Mouse (Mus musculus) stomach, embryonic 15.5 days (tissue): ENCODE data around the gene Krtcap3. TPM values are rescaled to one million over a fixed set of nuclear protein-coding genes. Genes with fewer than 3 reads are reported as not detected.

Experiments used
- ATAC-seq: fragments of 200-750 bp; cut with Nextera tagmentation; 2 replicates; pipeline ENCODE4 v1.8.0; 2017; ENCODE audit warnings: low read depth, moderate number of reproducible peaks, moderate TSS enrichment; ENCODE audit not compliant: insufficient read depth, low FRiP score
- H3K27ac ChIP-seq: fragments of 300-500 bp; sonication (generic); 2 replicates; pipeline ENCODE4 v1.5.1; 2015; ENCODE audit warnings: mild to moderate bottlenecking, inconsistent platforms
- H3K27me3 ChIP-seq: fragments of 300-500 bp; sonication (generic); replicated peaks from 2 replicates; pipeline ENCODE4 v1.6.1; 2015; ENCODE audit warnings: inconsistent platforms
- H3K36me3 ChIP-seq: fragments of 300-500 bp; sonication (generic); 2 replicates; pipeline ENCODE4 v1.6.1; 2015; ENCODE audit warnings: inconsistent platforms
- H3K4me1 ChIP-seq: fragments of 300-500 bp; sonication (generic); 2 replicates; pipeline ENCODE4 v1.6.1; 2015; ENCODE audit warnings: inconsistent platforms
- H3K4me2 ChIP-seq: fragments of 300-500 bp; sonication (generic); 2 replicates; pipeline ENCODE4 v1.6.1; 2015; ENCODE audit warnings: mild to moderate bottlenecking, inconsistent platforms
- H3K4me3 ChIP-seq: fragments of 300-500 bp; sonication (generic); replicated peaks from 2 replicates; pipeline ENCODE4 v1.5.1; 2015; ENCODE audit warnings: inconsistent platforms
- H3K9ac ChIP-seq: fragments of 300-500 bp; sonication (generic); 2 replicates; pipeline ENCODE4 v1.6.1; 2015; ENCODE audit warnings: inconsistent platforms
- H3K9me3 ChIP-seq: fragments of 300-500 bp; sonication (generic); 2 replicates; pipeline ENCODE4 v1.6.1; 2016; ENCODE audit warnings: inconsistent platforms
- WGBS: fragments of 180-500 bp; shearing (Covaris S2); methylation state at CpG from one replicate; pipeline ENCODE4 v1.1.7; 2015; 5-methylcytosine and 5-hydroxymethylcytosine counted together
- polyA plus RNA-seq: library from polyadenylated mRNA; unstranded; fragments of >200 nt; fragmentation: Nextera tagmentation; extraction: Ambion mirVana; gene quantifications from 2 replicates; pipeline ENCODE4 v1.2.1, GENCODE M21; 2015

Gene Krtcap3
- polyA plus RNA-seq, 1 experiment from 2014 or later = 65.4 TPM

DNA sequence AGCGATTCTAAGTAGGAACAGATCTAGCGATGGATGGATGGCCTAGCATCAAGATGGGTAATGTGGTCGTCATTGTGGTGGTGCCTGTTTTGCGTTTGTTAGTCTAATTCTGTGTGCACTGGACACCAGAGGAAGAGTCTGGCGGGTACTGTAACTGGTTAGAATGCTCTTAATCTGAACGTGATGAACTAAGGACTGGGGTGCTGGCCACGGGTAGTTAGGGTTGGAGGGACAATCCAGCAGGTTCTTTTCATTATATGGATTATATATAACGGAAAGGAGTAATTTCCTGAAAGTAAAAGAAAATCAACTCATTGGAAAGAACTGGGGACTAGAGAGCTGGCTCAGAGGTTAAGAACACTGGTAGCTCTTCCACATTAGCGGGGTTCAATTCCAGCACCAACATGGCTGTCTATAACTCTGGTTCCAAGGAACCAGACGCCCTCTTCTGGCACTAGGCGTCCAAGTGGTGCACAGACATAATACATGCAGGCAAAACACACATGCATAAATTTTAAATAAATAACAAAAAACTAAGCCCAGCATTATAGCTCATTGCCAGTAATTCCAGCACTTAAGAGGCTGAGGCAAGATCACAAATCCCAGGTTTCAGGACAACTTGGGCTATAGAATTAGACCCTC is 30.1 kb upstream of the Krtcap3 start:
- Histone ChIP-seq H3K27me3 (no peaks in the 10 kb centered on the region), H3K4me1 (no peaks in the 10 kb centered on the region), H3K9me3 (no peaks in the 10 kb centered on the region), H3K27ac (peak overlapping the region; percentile 94), H3K36me3 (no peaks in the 10 kb centered on the region), H3K4me3 (peak overlapping the region; percentile 100), H3K9ac (peak overlapping the region; percentile 63), H3K4me2 (peak overlapping the region; percentile 85)
- ATAC-seq = no peak
- 12% methylated on average over 11 of the region's 11 CpGs for WGBS

DNA sequence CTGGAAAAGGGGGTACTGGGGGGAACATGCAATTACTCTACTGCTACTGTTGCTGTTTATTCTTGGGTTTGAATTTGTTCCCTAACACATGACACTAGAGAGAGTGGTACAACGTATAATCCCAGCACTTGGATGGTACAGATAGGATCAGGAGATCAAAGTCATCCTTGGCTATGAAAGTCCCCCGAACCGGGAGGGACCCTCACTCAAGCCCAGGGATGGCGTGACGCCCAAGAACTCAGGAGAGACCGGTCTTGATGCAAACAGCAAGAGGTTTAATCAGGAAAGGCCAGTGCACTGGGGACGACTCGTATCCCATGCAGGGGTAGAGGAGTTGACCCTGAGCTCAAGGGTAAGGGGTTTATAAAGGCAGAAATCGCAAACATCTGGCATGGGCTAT is 28.8 kb upstream of the Krtcap3 start:
- no peaks in the 10 kb centered on the region for H3K9me3 ChIP-seq
- H3K27me3 ChIP-seq = no peaks in the 10 kb centered on the region
- no peak overlapping the region for H3K4me2 ChIP-seq
- WGBS = 93% methylated on average over 9 of the region's 9 CpGs
- no peak overlapping the region for H3K4me3 ChIP-seq
- no peaks in the 10 kb centered on the region for H3K36me3 ChIP-seq
- H3K9ac ChIP-seq = no peak overlapping the region
- no peak overlapping the region for H3K27ac ChIP-seq
- no peaks in the 10 kb centered on the region for H3K4me1 ChIP-seq
- no peak for ATAC-seq

DNA sequence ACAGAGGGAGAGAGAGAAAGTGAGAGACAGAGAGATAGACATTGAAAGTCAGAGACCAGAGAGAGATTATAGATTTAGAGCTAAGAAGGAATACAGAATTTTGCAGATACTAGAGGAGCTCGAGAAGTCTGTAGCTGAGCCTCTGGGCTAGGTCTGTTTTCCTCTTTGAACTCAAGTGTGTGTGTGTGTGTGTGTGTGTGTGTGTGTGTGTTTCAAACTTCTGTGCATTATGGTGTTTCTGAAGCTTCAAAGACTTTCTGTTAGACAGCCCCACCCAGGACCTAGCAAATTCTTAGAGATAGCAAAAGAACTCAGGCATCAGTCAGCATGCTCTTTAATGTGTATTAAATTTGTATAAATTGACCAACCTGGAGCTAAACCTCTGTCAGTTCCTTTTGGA is 24.9 kb upstream of the Krtcap3 start:
- no peak overlapping the region for H3K9ac ChIP-seq
- no peak overlapping the region for H3K4me3 ChIP-seq
- H3K4me1 ChIP-seq = no peaks in the 10 kb centered on the region
- no peak for ATAC-seq
- H3K4me2 ChIP-seq = no peak overlapping the region
- no peak overlapping the region for H3K27ac ChIP-seq
- WGBS = 70% methylated on average over 1 of the region's 1 CpGs
- H3K36me3 ChIP-seq = no peaks in the 10 kb centered on the region
- H3K27me3 ChIP-seq = no peaks in the 10 kb centered on the region
- H3K9me3 ChIP-seq = no peaks in the 10 kb centered on the region

DNA sequence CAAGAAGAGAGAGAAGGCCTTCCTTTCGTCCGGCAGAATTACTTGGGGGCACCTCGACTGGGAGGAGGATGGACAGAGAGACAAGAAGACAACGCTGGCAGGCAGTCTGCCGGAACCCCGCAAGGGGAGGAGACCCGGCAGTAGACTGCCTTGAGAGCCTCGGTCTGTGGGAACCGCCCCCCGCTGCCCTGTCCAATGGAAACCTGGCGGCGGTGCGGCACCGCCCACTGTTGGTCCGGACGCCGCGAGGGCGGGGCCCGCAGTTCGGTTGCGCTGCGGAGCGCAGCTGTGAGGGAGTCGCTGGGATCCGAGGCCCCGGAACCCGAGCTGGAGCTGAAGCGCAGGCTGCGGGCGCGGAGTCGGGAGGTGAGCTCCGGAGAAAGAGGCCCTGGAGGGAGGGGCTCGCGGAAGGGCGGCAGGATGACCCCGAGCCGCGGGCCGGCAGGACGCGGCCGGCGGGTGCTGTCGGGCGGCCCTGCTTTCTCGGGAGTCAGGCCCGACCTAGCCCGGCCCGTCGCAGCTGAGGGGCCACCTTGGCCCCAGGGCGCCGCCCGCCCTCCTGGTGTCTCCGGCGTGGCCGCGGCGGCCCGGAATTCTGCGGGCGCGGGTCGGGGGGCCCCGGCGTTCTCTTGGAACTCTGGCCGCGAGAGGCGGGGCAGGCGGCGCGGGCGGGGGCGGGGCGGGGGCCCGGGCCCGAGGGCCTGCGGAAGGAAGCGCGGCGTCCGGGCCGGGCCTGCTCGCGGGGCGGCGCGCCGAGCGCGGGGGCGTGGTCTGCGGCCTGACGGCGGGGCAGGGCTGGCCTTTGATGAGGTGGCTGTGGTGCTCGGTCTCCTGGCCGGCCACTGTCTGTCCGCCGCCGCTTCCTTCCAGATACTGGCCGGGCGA is 10.6 kb upstream of the Krtcap3 start, which contains the start of the genes Nrbp1 and Gm9970:
Nrbp1 (plus strand) TSS at position 228 of the 885 bp plus-strand sequence.
Gm9970 (minus strand) TSS at position 596 of the 885 bp plus-strand sequence.
- H3K9me3 ChIP-seq = no peaks in the 10 kb centered on the region
- ATAC-seq = peak; percentile 98
- 0 out of 2 replicates have a peak, but pooled peaks cover 9% of the 10 kb centered on the region for H3K36me3 ChIP-seq
- no peaks in the 10 kb centered on the region for H3K27me3 ChIP-seq
- under 1% methylated on average over 82 of the region's 103 CpGs for WGBS
- peak within 1 kb of the TSS; percentile 75 for H3K4me2 ChIP-seq
- peak within 1 kb of the TSS; percentile 99 for H3K27ac ChIP-seq
- peak within 1 kb of the TSS; percentile 99 for H3K9ac ChIP-seq
- H3K4me1 ChIP-seq = peaks cover 2% of the 10 kb centered on the region; the same call in 1 of the 2 replicates
- peak within 1 kb of the TSS; percentile 98 for H3K4me3 ChIP-seq

DNA sequence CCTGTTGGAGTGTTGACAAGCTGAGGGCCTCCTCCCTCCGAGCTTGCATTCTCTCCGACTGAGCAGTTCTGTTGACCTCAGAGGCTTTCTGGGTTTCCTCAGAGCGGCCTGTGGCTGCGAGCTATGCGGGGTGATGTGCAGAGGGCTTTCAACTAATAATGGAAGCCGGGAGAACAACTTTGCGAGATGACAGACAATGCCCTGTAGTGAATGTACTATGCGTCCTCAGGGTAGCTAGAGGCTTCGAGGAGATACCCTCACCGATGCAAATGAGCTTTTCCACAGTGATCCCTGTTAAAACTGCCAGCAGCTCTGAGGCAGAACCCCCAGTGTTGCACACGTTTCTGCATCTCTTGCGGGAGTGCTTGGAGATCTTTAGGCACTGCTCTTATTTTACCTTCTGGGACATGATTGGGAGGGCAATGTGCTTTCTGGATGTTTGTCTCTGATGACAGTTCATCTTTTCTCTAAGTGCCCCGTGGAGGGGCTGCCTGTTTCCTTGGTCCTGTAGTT is 9.9 kb upstream of the Krtcap3 start:
- peaks cover 16% of the 10 kb centered on the region; the same call in 1 of the 2 replicates for H3K36me3 ChIP-seq
- peak overlapping the region; percentile 98 for H3K4me3 ChIP-seq
- H3K9ac ChIP-seq = peak overlapping the region; percentile 99
- peak overlapping the region; percentile 75 for H3K4me2 ChIP-seq
- H3K27ac ChIP-seq = peak overlapping the region; percentile 99
- no peak for ATAC-seq
- H3K9me3 ChIP-seq = no peaks in the 10 kb centered on the region
- H3K27me3 ChIP-seq = no peaks in the 10 kb centered on the region
- peaks cover 2% of the 10 kb centered on the region; the same call in 1 of the 2 replicates for H3K4me1 ChIP-seq
- WGBS = under 1% methylated on average over 13 of the region's 13 CpGs

DNA sequence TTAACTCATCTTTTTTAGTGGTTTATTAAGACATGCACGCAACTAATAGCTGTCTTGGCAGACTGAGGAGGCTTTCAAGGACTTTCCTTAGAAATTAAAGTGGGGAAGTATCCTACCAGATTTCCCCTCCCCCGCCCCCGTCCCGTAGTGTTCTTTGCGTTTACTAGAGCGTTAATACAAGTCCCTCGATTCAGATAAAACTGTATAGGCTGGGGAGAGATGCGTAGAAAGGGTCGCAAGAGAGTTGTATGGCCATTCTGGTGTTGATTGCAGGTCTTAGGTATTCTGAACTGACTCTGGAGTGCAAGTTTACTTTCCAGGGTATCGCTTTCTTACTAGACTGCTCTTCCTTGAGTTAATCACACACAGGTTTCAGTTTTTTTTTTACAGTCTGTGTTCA is 9.3 kb upstream of the Krtcap3 start:
- Histone ChIP-seq H3K4me2 (peak overlapping the region; percentile 75), H3K27ac (no peak overlapping the region), H3K4me3 (peak overlapping the region; percentile 98), H3K27me3 (no peaks in the 10 kb centered on the region), H3K9ac (peak overlapping the region; percentile 99; the same call in 1 of the 2 replicates), H3K4me1 (peaks cover 2% of the 10 kb centered on the region; the same call in 1 of the 2 replicates), H3K9me3 (no peaks in the 10 kb centered on the region), H3K36me3 (peaks cover 21% of the 10 kb centered on the region; the same call in 1 of the 2 replicates)
- ATAC-seq = no peak
- 22% methylated on average over 10 of the region's 10 CpGs for WGBS

DNA sequence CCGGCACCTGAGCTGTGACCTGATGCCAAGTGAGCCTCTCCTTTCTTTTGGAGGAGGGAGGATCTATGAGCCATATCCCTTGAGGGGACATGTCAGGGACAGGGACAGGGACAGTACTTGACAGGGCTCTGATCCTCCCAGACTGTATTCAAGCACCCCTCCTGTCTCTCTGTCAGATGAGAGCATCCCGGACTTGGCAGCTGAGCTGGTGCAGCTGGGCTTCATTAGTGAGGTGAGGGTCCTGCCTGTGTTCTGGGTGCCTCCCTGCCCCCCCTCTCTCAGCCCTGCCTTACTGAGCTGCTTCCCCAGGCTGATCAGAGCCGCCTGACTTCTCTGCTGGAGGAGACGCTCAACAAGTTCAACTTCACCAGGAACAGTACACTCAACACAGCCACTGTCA is 775 bp upstream of the Krtcap3 start:
- Histone ChIP-seq H3K4me3 (no peak overlapping the region), H3K36me3 (peaks cover 45% of the 10 kb centered on the region), H3K9ac (no peak overlapping the region), H3K27ac (no peak overlapping the region), H3K4me2 (no peak overlapping the region), H3K4me1 (peaks cover 16% of the 10 kb centered on the region), H3K9me3 (no peaks in the 10 kb centered on the region), H3K27me3 (no peaks in the 10 kb centered on the region)
- 58% methylated on average over 4 of the region's 4 CpGs for WGBS
- no peak for ATAC-seq

DNA sequence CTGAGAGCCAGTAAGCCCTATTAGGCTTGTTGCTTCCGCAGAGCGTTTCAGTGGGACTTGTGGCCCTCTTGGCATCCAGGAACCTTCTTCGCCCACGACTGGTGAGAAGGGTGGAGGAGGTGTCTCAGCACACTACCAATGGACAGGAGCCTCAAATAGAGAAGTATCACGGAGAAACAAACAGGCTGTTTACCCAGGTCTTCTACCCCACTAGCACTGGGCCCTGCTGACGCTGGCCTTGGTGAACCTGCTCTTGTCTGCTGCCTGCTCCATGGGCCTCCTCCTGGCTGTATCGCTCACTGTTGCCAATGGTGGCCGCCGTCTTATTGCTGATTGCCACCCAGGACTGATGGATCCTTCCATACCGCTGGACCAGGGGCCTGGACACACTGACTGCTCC is 660 bp downstream of the Krtcap3 start:
- Histone ChIP-seq H3K36me3 (peaks cover 39% of the 10 kb centered on the region), H3K4me2 (peak overlapping the region; percentile 52), H3K27me3 (no peaks in the 10 kb centered on the region), H3K9ac (0 out of 2 replicates have a peak overlapping the region, but pooled peaks have one; percentile 37), H3K27ac (peak overlapping the region; percentile 83), H3K9me3 (no peaks in the 10 kb centered on the region), H3K4me3 (peak overlapping the region; percentile 45), H3K4me1 (peaks cover 16% of the 10 kb centered on the region)
- no peak for ATAC-seq
- 45% methylated on average over 10 of the region's 10 CpGs for WGBS

DNA sequence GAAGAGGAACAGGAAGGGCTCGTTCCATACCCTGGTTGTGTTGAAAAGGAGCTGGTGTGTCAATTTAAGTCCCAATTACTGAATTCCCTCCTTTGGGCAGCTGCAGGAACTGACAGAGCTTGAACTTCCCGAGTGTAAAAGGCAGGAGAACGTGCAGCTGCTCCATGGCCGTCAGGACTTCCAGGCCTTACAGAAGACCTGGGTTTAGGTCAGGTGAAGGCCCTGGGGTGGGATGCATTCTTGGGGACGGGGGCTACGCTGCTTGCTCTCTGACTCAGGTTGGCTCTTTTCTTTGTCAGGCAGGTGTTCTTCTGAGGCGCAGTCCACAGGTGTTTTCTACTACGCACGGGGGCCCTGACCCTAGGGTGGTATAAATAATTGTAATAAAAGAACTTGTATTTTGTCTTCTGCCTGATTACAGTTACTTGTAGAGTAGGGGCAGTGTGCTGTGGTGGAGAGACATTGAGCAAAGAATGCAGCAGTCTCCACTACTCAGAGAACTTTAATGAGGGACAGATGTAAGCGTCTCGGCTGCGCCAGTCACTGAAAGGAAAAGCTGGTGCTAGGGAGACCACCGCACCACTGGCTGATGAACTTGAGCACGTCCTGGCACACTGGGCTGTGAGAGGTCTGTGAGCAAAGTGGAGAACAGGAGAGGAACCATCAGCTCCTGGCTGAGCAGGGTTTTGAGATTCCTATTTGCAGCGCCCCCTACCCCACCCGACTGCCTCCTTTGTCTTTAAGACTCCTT is 1.5 kb downstream of the Krtcap3 start:
- 71% methylated on average over 16 of the region's 16 CpGs for WGBS
- Histone ChIP-seq H3K4me1 (peaks cover 16% of the 10 kb centered on the region), H3K36me3 (peaks cover 33% of the 10 kb centered on the region), H3K4me2 (peak overlapping the region; percentile 52), H3K9me3 (no peaks in the 10 kb centered on the region), H3K9ac (no peak overlapping the region), H3K27me3 (no peaks in the 10 kb centered on the region), H3K4me3 (peak overlapping the region; percentile 45), H3K27ac (peak overlapping the region; percentile 83; the same call in 1 of the 2 replicates)
- ATAC-seq = no peak

DNA sequence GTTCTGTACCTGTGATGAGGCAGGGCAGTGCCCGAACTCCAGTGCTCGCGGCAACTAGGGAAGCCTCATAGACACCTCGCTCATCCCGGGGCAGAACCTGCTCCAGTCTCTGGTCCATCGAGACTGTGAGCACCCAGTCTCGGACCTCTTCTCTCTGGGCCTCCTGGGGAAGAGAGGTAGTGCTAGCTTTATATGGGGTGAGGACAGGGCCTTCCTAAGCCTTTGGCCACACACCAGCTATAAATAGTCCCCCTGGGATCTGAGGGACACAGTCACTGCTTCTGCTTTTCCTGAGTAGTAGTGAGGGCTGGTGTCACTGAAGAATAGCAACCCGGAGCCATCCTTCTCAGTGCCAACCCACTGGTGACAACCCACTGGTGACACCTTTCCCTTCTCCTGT is 2.3 kb downstream of the Krtcap3 start:
- Histone ChIP-seq H3K4me1 (peaks cover 16% of the 10 kb centered on the region), H3K36me3 (peaks cover 30% of the 10 kb centered on the region), H3K9ac (no peak overlapping the region), H3K9me3 (no peaks in the 10 kb centered on the region), H3K4me2 (peak overlapping the region; percentile 52), H3K27ac (peak overlapping the region; percentile 51), H3K4me3 (no peak overlapping the region), H3K27me3 (no peaks in the 10 kb centered on the region)
- WGBS = 95% methylated on average over 8 of the region's 8 CpGs
- no peak for ATAC-seq

DNA sequence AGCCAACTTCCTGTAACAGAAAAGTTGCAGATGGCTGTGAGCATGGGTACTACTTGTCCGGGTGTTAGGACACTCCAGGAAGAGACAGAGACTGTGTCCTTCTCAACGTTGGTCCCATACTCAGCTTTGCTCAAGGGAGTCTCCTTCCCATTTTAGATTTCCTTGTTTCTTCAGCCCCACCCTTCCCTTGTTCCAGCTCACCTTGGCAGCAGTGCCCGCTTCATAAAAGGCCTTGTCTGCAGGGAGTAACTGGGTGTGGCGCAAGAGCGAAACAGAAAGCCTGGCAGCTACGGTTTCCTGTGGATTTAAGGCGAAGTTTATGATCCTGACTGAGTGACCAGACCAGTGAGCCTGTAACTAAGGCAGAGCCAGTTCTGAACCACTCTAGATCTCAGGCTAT is 3.0 kb downstream of the Krtcap3 start:
- H3K4me1 ChIP-seq = peaks cover 16% of the 10 kb centered on the region
- no peaks in the 10 kb centered on the region for H3K27me3 ChIP-seq
- WGBS = 66% methylated on average over 7 of the region's 7 CpGs
- H3K9ac ChIP-seq = no peak overlapping the region
- H3K36me3 ChIP-seq = peaks cover 31% of the 10 kb centered on the region
- ATAC-seq = peak; percentile 36
- no peaks in the 10 kb centered on the region for H3K9me3 ChIP-seq
- H3K4me3 ChIP-seq = no peak overlapping the region
- peak overlapping the region; percentile 70 for H3K27ac ChIP-seq
- H3K4me2 ChIP-seq = peak overlapping the region; percentile 52
